Mouse (Mus musculus) frontal cortex, postnatal 10 days (tissue): ENCODE measurements around the gene Zdhhc12.
"Not testable (repeated sequence)": the region's sequence is repeated elsewhere in the genome, so short reads cannot be mapped to it uniquely, and the experiment has no call there.

ENCODE experiments used
- DNase-seq, 2 experiments: peaks; one replicate each; pipeline ENCODE4 v3.0.0; 2022; ENCODE audit warnings: low spot score in 2 of 2, mixed read lengths in 1 of 2

Gene Zdhhc12

GRCm38 (mm10) chr2:30064298-30064697 lies 29.1 kb downstream of the Zdhhc12 start:
- no peak for DNase-seq

DNA sequence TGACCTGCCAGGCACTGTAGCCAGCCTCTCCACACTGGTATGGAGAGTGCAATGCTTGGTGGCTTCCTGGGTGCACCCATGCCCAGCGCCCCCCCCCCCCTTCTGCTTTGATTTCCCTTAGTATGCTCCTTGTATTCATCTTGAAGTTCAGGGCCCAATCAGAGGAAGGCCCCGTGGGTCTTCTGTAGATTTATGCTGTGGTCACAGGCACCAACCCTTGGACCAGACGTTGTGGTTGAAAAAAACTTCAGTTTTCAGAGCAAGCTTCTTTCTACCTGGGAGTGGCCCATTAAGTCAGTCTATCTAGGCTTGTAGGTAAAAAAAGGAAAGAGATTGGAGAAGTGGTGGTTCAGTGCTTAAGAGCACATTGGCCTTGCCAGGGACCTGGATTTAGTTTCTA lies 29.7 kb downstream of the Zdhhc12 start:
- no peak for DNase-seq

DNA sequence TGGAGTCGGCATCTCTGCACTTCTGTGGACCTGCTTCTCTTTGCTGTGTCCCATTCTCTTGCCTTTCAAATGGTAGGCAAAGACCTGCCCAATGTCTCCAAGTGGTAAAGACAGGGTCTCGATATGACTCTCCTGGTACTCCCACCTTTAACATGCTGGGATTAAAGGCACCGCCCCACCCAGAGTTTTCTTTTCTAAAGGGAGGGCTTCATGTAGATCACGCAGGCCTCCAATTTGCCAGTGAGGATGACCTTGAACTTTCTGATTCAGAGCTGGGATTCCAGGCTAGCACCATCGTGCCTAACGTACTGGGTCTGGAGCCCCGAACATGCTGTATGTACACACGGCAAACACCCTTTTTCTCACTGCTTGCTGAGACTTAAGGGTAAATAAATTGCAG lies 30.2 kb downstream of the Zdhhc12 start:
- DNase-seq, result no peak

GRCm38 (mm10) chr2:30062249-30063093 lies 31.0 kb downstream of the Zdhhc12 start:
- DNase-seq, result peak in 1 of 2 experiments; percentile 34

DNA sequence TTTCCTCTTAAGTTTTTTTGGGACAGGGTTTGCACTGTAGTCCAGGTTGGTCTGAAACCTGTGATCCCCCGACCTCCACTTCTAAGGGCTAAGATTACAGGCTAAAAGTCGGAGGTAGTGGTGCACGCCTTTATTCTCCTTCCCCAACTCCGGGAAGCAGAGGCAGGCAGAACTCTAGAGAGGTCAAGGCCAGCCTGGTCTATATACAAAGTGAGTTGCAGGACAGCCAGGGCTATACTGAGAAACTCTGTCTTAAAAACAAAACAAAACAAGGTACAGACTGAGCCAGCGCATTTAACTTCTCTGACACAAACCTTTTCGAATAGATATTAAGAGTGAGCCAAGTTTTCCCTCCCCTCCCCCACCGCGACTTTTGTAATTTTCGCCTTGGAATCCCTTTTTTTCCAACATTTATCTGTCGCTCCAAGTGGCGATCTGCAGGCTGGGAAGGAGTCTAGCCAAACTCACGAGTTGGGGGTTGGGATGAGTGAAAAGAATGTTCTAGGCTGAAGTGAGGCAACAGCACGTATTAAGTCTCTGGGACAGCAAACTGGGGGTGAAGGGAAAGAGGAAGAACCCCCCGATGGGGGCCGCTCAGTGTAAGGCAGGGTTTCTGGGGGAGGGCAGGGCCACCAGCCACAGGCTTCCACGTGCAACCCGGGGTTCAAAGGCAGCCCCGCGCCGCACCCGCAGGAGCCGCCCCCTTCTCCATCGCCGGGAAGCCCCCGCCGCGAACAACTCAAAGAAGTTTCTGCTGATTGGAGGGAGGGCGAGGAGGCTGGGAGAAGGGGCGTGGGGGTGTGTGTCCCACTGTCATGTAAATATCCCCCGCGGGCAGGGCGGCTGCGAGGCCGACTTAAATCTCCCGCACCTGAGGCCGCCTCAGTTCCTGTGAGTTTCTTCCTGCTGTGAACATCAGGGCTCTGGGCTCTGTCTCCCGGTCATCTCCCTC lies 32.0 kb downstream of the Zdhhc12 start:
- DNase-seq, result peak in 1 of 2 experiments; percentile 27

GRCm38 (mm10) chr2:30058418-30058817 lies 35.0 kb downstream of the Zdhhc12 start:
- DNase-seq, result no peak

DNA sequence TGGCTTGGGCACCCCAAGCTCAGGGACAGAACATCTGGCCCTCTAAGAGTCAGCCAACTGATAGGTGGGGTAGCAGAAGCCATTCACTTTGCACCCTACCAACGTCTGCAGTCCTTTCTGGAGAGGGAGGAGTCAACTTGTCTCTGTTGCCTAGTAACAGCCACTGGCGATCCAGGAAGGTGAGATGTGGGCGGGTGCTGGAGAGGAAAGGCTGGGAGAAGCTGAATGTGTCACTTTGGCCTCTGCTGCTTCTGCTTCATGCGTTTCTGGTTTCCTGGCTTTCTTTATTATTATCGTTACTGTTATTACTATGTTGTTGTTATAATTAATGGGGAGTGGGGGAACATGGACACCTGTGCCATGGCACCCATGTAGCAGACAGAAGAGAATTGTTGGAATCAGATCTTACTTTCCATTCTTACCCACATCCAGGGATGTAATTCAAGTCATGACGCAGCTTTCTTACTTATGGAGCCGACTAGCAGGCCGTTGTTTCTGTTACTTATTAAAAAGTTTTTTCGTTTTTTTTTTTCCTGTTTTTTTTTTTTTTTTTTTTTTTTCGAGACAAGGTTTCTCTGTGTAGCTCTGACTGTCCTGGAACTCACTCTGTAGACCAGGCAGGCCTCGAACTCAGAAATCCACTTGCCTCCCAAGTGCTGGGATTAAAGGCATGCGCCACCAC lies 36.1 kb downstream of the Zdhhc12 start, which contains the start of gene Set:
Gene Set (plus strand): TSS at position 156 of the 682 bp plus-strand sequence.
- DNase-seq, result no peak

DNA sequence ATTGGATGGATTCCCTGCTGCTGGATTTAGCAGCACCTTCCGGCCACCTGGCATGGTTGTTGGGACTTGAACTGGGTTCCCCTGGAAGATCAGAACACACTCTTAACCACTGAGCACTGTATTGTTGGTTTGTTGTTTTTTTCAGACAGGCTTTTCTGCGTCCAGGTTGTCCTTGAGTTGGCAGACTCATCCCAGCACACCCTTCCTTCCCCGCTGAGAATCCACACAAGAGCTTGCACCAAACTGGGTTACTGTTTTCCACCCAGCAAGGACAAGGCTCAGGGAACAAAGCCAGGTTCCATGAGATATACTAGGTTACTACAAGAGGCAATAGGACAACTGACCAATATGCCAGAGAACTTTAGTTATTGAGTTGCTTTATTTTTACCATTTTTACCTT lies 36.7 kb downstream of the Zdhhc12 start:
- DNase-seq, result no peak

DNA sequence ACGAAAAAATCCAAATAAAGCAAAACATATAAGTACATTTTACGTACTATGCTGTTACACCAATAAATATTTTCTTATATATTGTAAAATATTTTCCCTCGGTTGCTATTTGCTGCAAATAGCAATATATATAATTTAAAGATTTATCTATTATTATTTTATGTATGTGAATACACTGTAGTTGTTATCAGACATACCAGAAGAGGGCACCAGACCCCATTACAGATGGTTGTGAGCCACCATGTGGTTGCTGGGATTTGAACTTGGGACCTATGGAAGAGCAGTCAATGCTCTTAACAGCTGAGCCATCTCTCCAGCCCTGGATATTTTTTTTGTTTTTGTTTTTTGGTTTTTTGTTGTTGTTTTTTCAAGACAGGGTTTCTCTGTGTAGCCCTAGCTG lies 38.1 kb downstream of the Zdhhc12 start:
- DNase-seq, result not testable (repeated sequence)

DNA sequence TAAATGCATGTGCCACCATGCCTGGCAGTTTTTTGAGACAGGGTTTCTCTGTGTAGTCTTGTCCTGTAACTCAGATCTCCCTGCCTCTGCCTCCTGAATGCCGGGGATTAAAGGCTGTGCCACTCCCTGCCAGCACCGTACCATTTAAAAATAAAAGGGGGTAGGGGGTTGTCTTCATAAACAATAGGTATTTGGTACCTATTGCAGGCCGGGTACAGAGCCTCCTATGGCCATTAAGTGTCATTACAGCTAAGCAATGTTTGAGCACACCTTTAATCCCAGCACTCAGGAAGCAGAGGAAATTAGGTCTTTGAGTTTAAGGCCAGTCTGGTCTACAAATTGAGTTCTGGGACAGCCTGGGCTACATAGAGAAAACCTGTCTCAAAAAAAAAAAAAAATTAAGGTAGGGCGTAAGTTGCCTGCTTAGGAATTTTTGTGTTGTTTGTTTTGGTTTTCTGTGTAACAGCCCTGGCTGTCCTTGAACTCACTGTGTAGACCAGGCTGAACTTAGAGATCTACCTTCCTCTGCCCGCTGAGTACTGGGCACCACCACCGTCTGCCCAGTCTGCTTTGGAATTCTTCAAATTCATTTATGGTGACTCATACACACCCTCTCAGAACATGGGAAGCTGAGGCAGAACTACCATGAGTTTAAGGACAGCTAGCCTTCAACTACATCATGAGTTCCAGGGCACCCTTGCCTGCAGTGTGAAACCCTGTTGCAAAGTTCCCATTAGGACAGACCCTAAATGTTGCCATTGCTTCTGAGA lies 41.3 kb downstream of the Zdhhc12 start:
- DNase-seq, result no peak

- DNase-seq, result no peak
Measured at GRCm38 (mm10) chr2:30049831-30050230, 43.6 kb downstream of the Zdhhc12 start.

DNA sequence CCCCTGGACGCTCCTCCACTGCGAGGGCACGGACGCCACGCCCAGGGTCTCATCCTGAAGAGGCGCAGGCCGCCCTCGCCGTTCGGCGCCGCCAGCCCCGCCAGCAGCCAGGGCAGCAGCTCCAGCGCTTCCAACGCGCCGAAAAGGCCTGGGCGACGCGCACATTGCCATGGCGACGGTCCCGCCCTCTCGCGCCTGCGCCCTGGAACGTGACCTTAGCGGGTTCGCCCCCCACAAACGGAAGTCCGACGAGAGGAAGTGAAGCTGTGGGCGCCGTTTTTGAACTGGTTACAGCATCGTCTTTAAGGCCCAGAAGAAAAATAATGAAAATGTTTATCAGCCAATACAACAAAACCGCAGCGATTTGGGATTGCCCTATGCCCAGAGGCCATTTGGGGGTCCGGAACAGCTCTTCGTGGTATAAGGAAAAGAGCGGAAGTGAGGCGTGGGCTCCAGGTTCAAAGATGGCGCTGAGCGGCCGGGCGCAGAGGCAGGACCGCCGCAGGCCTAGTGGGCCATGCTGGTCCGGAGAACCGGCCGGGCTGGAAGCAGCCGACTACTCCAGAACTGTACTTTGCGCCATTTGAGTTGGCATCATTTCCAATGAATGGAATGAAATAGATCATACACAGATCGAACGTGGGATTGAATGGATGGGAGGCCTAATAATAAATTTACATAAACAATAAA lies 44.6 kb downstream of the Zdhhc12 start, which contains the start of gene Wdr34:
Gene Wdr34 (minus strand): TSS at position 183 of the 690 bp plus-strand sequence.
- DNase-seq, result peak; percentile 93 to 96

GRCm38 (mm10) chr2:30048101-30048501 lies 45.3 kb downstream of the Zdhhc12 start:
- no peak for DNase-seq

DNA sequence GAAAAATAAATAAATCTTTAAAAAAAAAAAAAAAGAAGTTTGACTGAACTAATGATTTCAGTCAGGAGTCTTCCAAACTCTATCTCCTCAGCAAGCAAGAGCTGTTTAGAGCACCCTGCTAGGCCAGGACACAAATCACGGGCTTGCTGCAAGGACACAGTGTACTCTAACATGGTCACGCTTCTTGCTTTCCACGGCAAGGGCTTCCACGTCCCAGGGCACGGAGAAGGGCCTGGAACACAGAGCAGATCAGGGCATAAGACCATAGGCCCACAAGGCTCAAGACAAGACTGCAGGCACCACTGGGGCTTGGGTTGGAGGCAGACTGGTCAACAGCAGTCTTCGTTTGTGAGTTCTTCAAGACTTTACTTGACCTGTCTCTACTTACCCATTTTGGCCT lies 46.3 kb downstream of the Zdhhc12 start:
- DNase-seq, result no peak

DNA sequence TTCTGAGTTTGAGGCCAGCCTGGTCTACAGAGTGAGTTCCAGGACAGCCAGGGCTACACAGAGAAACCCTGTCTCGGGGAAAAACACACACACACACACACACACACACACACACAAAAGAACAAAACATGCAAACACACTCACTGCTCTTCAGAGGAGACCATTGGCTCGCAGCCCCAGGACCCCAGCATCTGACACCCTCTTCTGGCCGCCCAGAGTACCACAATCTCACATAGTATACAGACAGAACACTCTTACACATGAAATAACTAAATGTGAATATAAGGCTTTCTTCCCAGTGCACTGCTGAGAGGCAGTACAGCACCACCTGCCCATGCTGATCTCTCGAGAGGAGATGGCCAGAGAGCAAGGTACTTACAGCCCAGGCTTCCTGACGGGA lies 48.9 kb downstream of the Zdhhc12 start:
- DNase-seq, result no peak

DNA sequence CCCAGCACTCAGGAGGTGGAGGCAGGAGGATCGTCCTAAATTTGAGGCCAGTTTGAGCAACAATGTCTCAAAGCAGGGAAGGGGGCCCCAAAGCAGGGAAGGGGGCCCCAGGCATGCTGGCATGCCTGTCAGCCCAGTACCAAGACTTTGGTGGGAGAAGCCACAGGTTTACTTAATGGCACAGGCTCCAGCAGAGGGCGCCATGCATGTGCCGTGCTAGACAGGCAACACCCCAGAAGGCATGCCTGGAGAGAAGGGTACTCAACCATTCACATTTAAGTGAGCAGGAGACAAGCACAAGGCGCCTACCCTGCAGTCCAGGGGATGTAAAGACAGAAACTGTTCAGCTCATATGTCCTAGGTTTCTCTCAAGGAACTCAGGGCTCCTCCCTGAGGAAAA lies 51.0 kb downstream of the Zdhhc12 start:
- DNase-seq, result peak in 1 of 2 experiments; percentile 71
